Mouse (Mus musculus): ENCODE results near the gene Fbxo11. TPM values are rescaled to one million over a fixed set of nuclear protein-coding genes. Genes with fewer than 3 reads are reported as not detected.
A peak's percentile ranks its signal among the peaks of the same experiment; 100 is the strongest.

Fbxo11 gene
- polyA plus RNA-seq, 1 experiment from 2014 or later = 53.9 TPM

DNA sequence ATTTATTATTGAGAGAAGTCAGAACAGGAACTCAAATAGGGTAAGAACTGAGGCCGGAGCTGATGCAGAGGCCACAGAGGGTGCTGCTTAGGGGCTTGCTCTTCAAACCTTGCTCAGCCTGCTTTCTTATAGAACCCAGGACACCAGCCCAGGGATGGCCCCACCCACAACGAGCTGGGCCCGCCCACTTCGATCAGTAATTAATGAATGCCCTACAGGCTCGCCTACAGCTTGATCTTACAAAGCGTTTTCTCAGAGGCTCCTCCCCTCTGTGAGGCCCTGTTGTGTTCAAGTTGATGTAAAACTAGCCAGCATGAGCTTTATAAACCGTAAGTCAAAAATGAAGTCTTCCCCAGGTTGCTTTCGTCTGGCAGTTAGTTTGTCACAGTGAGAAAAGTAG, 14.7 kb upstream of the Fbxo11 start:
- no peak overlapping the region for H3K4me3 ChIP-seq (replicated peaks; ENCODE audit: low read depth, low read length)
- ATAC-seq (ENCODE audit: low FRiP score, low TSS enrichment) = no peak
- no peaks in the 10 kb centered on the region for H3K4me1 ChIP-seq (ENCODE audit: control insufficient read depth, insufficient read depth, low read length)
- H3K27ac ChIP-seq (replicated peaks; ENCODE audit: low read depth, low read length) = no peak overlapping the region
- 89% methylated on average over 8 of the region's 8 CpGs for WGBS
- no peaks in the 10 kb centered on the region for H3K36me3 ChIP-seq (ENCODE audit: control insufficient read depth, insufficient read depth, low read length)
- no peak overlapping the region for H3K9ac ChIP-seq (replicated peaks; ENCODE audit: low read length)
- H3K4me2 ChIP-seq (ENCODE audit: low read length) = no peak overlapping the region
- H3K27me3 ChIP-seq (ENCODE audit: control insufficient read depth, insufficient read depth, low read length) = no peaks in the 10 kb centered on the region
- H3K9me3 ChIP-seq (ENCODE audit: control insufficient read depth, low read length) = no peaks in the 10 kb centered on the region
- DNase-seq = no peak

DNA sequence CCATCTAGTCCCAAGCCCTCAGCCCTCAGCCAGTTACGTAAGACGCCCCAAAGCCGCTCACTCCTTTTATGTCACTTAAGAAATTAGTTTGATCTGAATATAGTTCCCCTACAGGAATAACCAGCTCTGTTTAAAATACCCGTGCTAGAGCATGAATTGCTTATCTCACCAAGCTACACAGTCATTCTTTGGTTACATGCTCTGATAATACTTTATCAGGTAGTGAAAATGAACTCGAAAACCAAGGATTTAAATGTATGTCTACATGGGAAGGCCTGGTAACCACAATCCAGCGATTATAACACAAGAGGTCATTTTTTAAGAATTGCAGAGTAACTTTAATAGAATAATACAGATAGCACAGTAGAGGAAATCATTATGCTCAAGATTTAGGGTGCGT, 7.0 kb upstream of the Fbxo11 start:
- Histone ChIP-seq H3K9me3 (ENCODE audit: control insufficient read depth, low read length) (no peaks in the 10 kb centered on the region), H3K36me3 (ENCODE audit: control insufficient read depth, insufficient read depth, low read length) (no peaks in the 10 kb centered on the region), H3K4me1 (ENCODE audit: control insufficient read depth, insufficient read depth, low read length) (no peaks in the 10 kb centered on the region), H3K4me2 (ENCODE audit: low read length) (no peak overlapping the region), H3K27me3 (ENCODE audit: control insufficient read depth, insufficient read depth, low read length) (no peaks in the 10 kb centered on the region), H3K27ac (replicated peaks; ENCODE audit: low read depth, low read length) (no peak overlapping the region), H3K9ac (replicated peaks; ENCODE audit: low read length) (no peak overlapping the region), H3K4me3 (replicated peaks; ENCODE audit: low read depth, low read length) (no peak overlapping the region)
- no peak for ATAC-seq (ENCODE audit: low FRiP score, low TSS enrichment)
- DNase-seq = no peak
- WGBS = 89% methylated on average over 7 of the region's 7 CpGs

DNA sequence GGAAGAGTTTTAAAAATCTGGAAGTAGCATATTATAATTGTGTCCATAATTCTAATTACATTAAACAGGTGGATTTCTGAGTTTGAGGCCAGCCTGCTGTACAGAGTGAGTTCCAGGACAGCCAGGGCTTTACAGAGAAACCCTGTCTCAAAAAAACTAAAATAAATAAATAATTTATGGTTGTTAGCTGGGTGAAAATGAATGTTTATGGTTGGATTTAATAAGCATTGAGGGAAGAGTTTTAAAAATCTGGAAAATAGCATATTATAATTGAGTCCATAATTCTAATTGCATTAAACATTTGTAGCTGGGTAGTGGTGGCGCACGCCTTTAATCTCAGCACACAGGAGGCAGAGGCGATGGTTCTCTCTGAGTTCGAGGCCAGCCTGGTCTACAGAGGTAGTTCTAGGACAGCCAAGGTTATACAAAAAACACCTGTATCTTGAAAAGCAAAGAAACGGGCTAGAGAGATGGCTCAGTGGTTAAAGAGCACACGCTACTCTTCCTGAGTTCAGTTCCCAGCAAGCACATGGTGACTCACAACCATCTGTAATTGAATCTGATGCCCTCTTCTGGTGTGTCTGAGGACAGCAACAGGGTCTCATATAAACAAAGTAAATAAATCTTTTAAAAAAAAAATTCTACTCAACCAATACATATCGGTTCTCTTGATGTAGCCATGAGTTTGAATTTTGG, 3.1 kb upstream of the Fbxo11 start:
- ATAC-seq (ENCODE audit: low FRiP score, low TSS enrichment) (no peak), DNase-seq (no peak)
- 95% methylated on average over 7 of the region's 7 CpGs for WGBS
- H3K27ac ChIP-seq (replicated peaks; ENCODE audit: low read depth, low read length) = no peak overlapping the region
- no peak overlapping the region for H3K9ac ChIP-seq (replicated peaks; ENCODE audit: low read length)
- no peak overlapping the region for H3K4me2 ChIP-seq (ENCODE audit: low read length)
- H3K27me3 ChIP-seq (ENCODE audit: control insufficient read depth, insufficient read depth, low read length) = no peaks in the 10 kb centered on the region
- no peaks in the 10 kb centered on the region for H3K36me3 ChIP-seq (ENCODE audit: control insufficient read depth, insufficient read depth, low read length)
- no peak overlapping the region for H3K4me3 ChIP-seq (replicated peaks; ENCODE audit: low read depth, low read length)
- H3K4me1 ChIP-seq (ENCODE audit: control insufficient read depth, insufficient read depth, low read length) = no peaks in the 10 kb centered on the region
- no peaks in the 10 kb centered on the region for H3K9me3 ChIP-seq (ENCODE audit: control insufficient read depth, low read length)

DNA sequence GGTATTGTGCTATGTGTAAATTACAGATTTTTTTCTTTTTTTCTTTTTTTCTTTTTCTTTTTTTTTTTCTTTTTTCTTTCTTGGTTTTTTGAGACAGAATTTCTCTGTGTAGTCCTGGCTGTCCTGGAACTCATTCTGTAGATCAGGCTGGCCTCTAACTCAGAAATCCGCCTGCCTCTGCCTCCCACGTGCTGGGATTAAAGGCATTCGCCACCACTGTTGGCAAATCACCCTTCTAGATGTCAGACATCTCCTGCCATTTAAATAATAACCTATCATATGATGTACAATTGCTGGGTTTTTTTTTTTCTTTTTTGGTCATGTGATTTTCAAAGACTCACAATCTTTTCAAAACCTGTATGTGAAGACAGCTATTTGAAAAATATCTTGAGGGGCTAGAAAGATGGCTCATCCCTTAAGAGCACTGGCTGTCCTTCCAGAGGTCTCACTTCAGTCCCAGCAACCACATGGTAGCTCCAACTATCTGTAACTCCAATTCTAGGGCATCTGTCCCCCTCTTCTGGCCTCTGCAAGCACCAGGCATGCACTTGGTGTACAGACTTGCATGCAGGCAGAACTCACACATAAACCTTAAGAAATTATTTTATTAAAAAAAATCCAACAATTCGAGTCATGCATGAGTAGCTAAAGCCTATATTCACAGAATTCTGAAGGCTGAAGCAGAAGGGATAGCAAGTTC, 2.3 kb upstream of the Fbxo11 start:
- Histone ChIP-seq H3K9me3 (ENCODE audit: control insufficient read depth, low read length) (no peaks in the 10 kb centered on the region), H3K27me3 (ENCODE audit: control insufficient read depth, insufficient read depth, low read length) (no peaks in the 10 kb centered on the region), H3K4me3 (replicated peaks; ENCODE audit: low read depth, low read length) (peak overlapping the region; percentile 99; the same call in 1 of the 2 replicates), H3K4me1 (ENCODE audit: control insufficient read depth, insufficient read depth, low read length) (peaks cover 6% of the 10 kb centered on the region), H3K36me3 (ENCODE audit: control insufficient read depth, insufficient read depth, low read length) (no peaks in the 10 kb centered on the region), H3K9ac (replicated peaks; ENCODE audit: low read length) (no peak overlapping the region), H3K4me2 (ENCODE audit: low read length) (peak overlapping the region; percentile 57), H3K27ac (replicated peaks; ENCODE audit: low read depth, low read length) (no peak overlapping the region)
- WGBS = 81% methylated on average over 4 of the region's 4 CpGs
- ATAC-seq (ENCODE audit: low FRiP score, low TSS enrichment) (no peak), DNase-seq (no peak)

GRCm38 (mm10) chr17:88066799-88067198, 1.7 kb upstream of the Fbxo11 start:
- Histone ChIP-seq H3K9me3 (ENCODE audit: control insufficient read depth, low read length) (no peaks in the 10 kb centered on the region), H3K27me3 (ENCODE audit: control insufficient read depth, insufficient read depth, low read length) (no peaks in the 10 kb centered on the region), H3K27ac (replicated peaks; ENCODE audit: low read depth, low read length) (peak overlapping the region; percentile 100; the same call in 1 of the 2 replicates), H3K4me1 (ENCODE audit: control insufficient read depth, insufficient read depth, low read length) (peaks cover 9% of the 10 kb centered on the region), H3K9ac (replicated peaks; ENCODE audit: low read length) (peak overlapping the region; percentile 55; the same call in 1 of the 2 replicates), H3K4me3 (replicated peaks; ENCODE audit: low read depth, low read length) (peak overlapping the region; percentile 99), H3K4me2 (ENCODE audit: low read length) (peak overlapping the region; percentile 57), H3K36me3 (ENCODE audit: control insufficient read depth, insufficient read depth, low read length) (no peaks in the 10 kb centered on the region)
- ATAC-seq (ENCODE audit: low FRiP score, low TSS enrichment) = no peak
- WGBS = 13% methylated on average over 9 of the region's 9 CpGs
- DNase-seq = peak; percentile 33

DNA sequence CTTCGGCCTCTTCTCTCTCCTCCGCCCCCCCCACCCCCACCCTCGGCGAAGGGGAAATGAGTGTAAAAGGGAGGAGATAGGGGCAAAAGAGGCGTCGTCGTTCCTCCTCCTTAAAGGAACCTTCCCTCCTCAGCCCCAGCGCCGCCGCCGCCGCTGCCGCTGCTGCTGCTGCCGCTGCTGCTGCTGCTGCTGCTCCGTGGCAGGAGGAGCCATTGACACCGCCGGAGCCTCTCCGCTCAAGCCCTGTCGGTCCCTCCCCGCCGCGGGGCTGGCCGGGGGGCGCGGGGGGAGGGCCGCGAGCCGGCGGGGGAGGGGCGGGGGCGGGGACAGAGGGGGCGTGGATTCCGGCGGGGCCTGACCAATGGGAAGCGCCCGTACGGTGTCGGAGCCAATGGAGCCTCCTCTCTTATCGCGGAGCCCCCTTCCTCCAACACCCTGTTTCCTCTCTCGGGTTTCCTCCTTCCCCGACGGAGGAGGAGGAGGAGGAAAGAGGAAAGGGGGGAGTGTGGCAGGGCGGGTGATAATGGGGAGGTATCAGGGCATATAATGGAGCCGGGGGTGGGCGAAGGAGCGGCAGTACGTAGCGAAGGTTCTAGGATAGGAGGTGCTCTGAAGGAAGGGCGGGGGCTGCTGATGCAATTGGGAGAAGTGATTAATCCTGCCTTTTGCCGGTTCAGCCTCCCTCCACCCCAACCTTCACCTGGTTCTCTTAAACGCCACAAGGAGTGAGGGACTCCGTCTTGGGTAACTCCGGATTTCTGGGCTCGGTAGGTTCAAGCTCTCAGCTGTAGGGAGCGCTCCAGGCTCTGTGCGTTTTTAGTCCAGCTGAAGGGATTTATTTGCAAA, 933 bp upstream of the Fbxo11 start:
- ATAC-seq (ENCODE audit: low FRiP score, low TSS enrichment) (peak; percentile 97), DNase-seq (peak; percentile 95)
- Histone ChIP-seq H3K4me3 (replicated peaks; ENCODE audit: low read depth, low read length) (peak overlapping the region; percentile 99), H3K9ac (replicated peaks; ENCODE audit: low read length) (peak overlapping the region; percentile 100), H3K27me3 (ENCODE audit: control insufficient read depth, insufficient read depth, low read length) (no peaks in the 10 kb centered on the region), H3K27ac (replicated peaks; ENCODE audit: low read depth, low read length) (peak overlapping the region; percentile 100), H3K4me2 (ENCODE audit: low read length) (peak overlapping the region; percentile 62), H3K9me3 (ENCODE audit: control insufficient read depth, low read length) (no peaks in the 10 kb centered on the region), H3K4me1 (ENCODE audit: control insufficient read depth, insufficient read depth, low read length) (peaks cover 14% of the 10 kb centered on the region), H3K36me3 (ENCODE audit: control insufficient read depth, insufficient read depth, low read length) (no peaks in the 10 kb centered on the region)
- under 1% methylated on average over 47 of the region's 57 CpGs for WGBS

GRCm38 (mm10) chr17:88064347-88065030, 602 bp downstream of the Fbxo11 start:
- H3K9me3 ChIP-seq (ENCODE audit: control insufficient read depth, low read length) = no peaks in the 10 kb centered on the region
- peak overlapping the region; percentile 99 for H3K4me3 ChIP-seq (replicated peaks; ENCODE audit: low read depth, low read length)
- no peaks in the 10 kb centered on the region for H3K27me3 ChIP-seq (ENCODE audit: control insufficient read depth, insufficient read depth, low read length)
- H3K4me2 ChIP-seq (ENCODE audit: low read length) = peak overlapping the region; percentile 62
- DNase-seq (peak; percentile 78), ATAC-seq (ENCODE audit: low FRiP score, low TSS enrichment) (peak; percentile 28)
- H3K4me1 ChIP-seq (ENCODE audit: control insufficient read depth, insufficient read depth, low read length) = peaks cover 17% of the 10 kb centered on the region
- no peaks in the 10 kb centered on the region for H3K36me3 ChIP-seq (ENCODE audit: control insufficient read depth, insufficient read depth, low read length)
- WGBS = under 1% methylated on average over 59 of the region's 67 CpGs
- H3K9ac ChIP-seq (replicated peaks; ENCODE audit: low read length) = peak overlapping the region; percentile 100
- H3K27ac ChIP-seq (replicated peaks; ENCODE audit: low read depth, low read length) = peak overlapping the region; percentile 100

DNA sequence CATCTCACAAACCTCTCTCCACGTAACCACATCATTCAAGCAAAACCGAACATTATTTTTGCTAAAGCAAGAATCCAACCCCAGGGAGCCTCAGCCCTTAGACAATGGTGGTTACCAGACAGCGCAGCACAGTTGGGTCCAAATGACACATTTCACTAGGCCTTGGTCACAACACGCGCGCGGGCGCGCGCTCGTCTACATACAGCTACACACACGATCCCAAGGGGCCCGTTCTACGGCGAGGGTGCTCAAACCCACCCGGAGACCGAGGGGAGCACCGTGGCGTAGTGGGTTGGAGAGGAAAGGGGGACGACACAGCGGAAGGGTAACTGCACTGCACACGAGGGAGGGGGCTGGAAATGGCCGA, 1.1 kb downstream of the Fbxo11 start:
- no peaks in the 10 kb centered on the region for H3K36me3 ChIP-seq (ENCODE audit: control insufficient read depth, insufficient read depth, low read length)
- ATAC-seq (ENCODE audit: low FRiP score, low TSS enrichment) (peak; percentile 2; the same call in 1 of the 2 replicates), DNase-seq (peak; percentile 85)
- peaks cover 19% of the 10 kb centered on the region for H3K4me1 ChIP-seq (ENCODE audit: control insufficient read depth, insufficient read depth, low read length)
- peak overlapping the region; percentile 100 for H3K9ac ChIP-seq (replicated peaks; ENCODE audit: low read length)
- H3K4me2 ChIP-seq (ENCODE audit: low read length) = peak overlapping the region; percentile 62
- H3K9me3 ChIP-seq (ENCODE audit: control insufficient read depth, low read length) = no peaks in the 10 kb centered on the region
- H3K27ac ChIP-seq (replicated peaks; ENCODE audit: low read depth, low read length) = peak overlapping the region; percentile 100
- peak overlapping the region; percentile 99 for H3K4me3 ChIP-seq (replicated peaks; ENCODE audit: low read depth, low read length)
- 0% methylated on average over 23 of the region's 23 CpGs for WGBS
- no peaks in the 10 kb centered on the region for H3K27me3 ChIP-seq (ENCODE audit: control insufficient read depth, insufficient read depth, low read length)
